Mouse (Mus musculus) skeletal muscle tissue, adult 2 months (tissue): ENCODE results near the gene Nr1d1.
"Not testable (repeated sequence)": the region's sequence is repeated elsewhere in the genome, so short reads cannot be mapped to it uniquely, and the experiment has no call there.

ENCODE experiments used
- DNase-seq: peaks from one replicate; pipeline ENCODE4 v3.0.0-alpha.2; 2012; ENCODE audit warnings: low read depth, low spot score

Gene Nr1d1

GRCm38 (mm10) chr11:98738925-98739324 is 36.2 kb downstream of the Nr1d1 start:
- no peak for DNase-seq

GRCm38 (mm10) chr11:98738428-98738911 is 36.7 kb downstream of the Nr1d1 start:
- no peak for DNase-seq

DNA sequence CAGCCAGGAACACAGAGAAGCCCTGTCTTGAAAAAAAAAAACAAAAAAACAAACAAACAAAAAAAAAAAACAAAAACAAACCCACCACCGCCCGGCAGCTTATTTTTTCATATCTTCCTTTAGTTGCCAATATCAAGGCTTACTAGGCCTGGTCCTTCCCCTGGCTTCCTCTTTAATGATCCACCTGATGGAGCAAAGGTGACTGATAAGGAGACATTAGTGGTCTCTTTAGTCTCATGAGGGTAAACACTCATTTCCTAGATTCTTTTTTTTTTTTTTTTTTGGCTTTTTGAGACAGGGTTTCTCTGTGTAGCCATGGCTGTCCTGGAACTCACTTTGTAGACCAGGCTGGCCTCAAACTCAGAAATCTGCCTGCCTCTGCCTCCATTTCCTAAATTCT is 37.9 kb downstream of the Nr1d1 start:
- not testable (repeated sequence) for DNase-seq

DNA sequence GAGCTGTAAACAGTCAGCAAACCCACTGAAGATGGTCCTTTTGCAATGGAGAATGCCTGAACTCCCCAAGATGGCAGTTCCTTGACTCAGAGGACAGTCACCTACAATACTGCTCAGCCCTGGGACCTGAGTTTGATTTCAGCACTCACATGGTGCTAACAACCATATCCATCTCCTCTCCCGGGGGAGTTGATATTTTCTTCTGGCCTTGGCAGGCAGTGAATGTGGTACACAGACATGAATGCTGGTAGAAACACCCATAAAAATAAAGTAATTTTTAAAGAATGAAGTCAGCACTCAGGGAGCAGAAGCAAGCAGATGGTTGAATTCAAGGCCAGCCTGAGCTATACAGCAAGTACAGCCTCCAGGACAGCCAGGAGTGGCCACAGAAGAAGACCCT is 39.0 kb downstream of the Nr1d1 start:
- DNase-seq: no peak

DNA sequence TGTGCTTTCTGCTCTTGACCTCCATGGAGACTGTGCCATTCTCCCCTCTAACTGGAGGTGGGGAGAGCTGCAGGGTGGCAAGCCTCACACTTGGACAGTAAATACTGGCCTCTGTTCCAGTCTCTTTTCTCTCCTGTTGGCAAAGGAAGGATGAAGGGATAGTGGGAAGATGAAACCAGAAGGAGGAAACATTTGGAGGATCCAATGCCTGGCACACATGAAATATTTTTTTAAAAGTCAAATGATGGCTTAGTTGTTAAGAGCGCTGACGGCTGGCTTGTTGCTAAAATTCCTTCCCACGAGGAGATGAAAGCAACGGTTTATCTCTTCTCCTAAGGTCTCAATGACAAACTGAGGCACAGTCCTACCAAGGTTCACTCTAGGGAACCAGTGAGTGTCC is 40.0 kb downstream of the Nr1d1 start:
- no peak for DNase-seq

DNA sequence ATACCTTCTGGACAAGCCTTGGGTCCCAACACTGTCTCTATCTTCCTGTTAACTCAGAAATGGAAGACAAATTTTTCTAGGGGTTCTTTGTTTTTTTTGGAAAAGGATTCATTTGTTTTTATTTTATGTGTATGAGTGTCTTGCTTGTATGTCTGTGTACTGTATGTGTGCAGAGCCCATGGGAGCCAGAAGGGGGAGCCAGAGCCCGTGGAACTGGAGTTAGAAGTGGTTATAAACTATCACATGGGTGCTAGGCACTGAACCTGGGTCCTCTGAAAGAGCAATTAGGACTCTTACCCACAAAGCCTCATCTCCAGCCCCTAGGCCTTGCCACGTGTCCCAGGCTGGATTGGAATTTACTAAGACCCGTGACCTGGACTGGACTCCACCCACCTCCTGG is 41.1 kb downstream of the Nr1d1 start:
- no peak for DNase-seq

DNA sequence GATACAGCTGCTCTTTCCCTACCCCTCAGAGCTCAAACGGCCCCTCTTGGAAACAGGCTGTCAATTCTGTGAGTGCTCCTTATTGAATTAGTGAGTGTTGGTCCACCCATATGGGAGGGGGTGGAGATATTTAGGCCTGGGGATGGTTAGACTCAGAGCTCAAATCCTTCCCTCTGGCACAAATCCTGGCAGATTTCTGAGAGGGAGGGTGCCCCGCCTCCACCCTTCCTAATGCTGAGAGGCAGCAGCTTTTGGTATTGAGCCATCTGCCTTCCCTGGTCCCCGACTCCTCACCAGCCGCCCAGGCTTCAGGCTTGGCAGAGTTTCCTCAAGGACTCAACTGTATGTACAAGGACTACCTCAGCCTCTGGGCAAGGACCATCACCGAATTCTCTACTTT is 44.0 kb downstream of the Nr1d1 start:
- no peak for DNase-seq

GRCm38 (mm10) chr11:98730727-98731126 is 44.4 kb downstream of the Nr1d1 start:
- no peak for DNase-seq

DNA sequence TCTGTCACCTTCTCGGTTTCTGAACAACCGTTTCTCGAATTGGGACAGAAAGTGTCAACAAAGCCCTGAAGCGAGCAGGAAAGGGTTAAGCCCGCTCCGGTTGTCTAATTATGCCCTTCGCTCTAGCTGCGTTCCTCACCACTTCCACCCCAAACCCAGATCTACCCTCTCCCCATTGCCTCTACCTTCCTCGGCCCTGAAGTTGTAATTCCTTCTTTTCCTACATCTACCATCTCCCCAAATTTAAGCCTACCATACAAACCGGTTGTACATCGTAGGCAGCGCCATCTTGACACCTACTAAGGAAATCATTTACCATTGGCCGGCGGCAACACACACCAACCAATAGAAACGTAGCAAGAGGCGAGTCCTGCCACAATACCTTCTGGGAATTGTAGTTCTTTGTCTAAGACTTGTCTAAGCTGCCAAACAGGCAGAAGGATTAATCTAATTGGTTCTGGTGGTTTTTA is 46.0 kb downstream of the Nr1d1 start, which contains the start of gene Med24:
TSS of gene Med24 (minus strand) at position 317 of the 470 bp plus-strand sequence.
- DNase-seq: peak; percentile 86

DNA sequence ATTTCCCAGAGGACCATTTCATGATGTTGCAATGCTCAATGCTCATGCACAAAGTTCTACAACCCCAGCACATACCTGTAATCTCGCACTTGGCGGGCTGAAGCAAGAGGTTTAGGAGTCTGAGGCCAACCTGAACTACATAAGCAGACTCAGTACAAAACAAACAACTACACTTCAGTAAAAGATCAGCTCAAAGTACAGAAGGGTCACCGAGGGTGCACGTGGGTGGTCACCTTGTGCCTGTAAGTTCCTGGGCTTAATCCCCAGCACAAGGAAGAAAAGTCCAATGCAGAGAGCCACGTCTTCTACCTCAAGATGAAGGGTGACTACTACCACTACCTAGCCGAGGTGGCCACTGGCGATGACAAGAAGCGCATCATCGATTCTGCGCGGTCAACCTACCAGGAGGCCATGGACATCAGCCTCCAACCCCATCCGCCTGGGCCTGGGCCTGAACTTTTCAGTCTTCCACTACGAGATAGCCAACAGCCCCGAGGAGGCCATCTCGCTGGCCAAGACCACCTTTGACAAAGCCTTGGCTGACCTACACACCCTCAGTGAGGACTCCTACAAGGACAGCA is 49.1 kb downstream of the Nr1d1 start:
- DNase-seq: no peak

DNA sequence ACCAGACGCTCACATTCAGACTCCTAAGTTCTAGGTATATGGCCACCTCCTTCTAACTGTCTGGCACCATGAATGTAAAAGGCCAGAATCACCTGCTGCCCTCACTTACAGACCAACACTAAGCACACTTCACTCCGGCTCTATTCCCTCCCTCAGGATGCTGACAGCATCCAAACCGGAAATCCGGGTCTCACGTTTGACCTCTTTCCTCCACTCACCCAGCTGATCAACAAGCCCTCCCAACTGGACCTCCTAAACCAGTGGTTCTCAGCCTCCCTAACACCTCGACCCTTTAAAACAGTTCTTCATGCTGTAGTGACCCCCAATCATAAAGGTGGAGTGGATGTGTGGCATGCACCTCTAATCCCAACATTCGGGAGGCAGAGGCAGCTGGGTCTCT is 52.0 kb downstream of the Nr1d1 start:
- DNase-seq: no peak

- DNase-seq: peak; percentile 90
Measured at GRCm38 (mm10) chr11:98721458-98722226, 53.5 kb downstream of the Nr1d1 start.

DNA sequence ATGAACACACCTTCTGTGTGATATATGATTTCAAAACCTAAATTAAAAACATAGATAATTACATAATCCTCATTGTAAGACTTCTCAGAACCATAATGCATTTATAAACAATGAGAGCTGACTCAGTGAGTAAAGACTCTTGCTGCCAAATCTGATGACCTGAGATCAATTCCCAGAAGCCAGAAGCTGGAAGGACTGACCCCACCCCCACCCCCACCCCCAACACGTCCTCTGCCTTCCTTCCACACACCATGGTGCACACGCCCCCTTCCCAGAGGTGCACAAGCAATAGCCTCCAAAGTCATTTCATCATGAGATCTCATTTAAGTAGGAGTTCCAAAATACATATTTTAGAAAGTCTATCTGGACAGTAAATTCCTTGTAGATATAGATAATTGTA is 54.4 kb downstream of the Nr1d1 start:
- DNase-seq: no peak
